Mouse (Mus musculus) ovary, adult 18-20 months (tissue): Measurements from ENCODE around the gene Map7d1.

Experiments
- DNase-seq: peaks from one replicate; pipeline ENCODE4 v3.0.0; 2022; ENCODE audit warnings: low spot score, mixed read lengths

Map7d1 gene

DNA sequence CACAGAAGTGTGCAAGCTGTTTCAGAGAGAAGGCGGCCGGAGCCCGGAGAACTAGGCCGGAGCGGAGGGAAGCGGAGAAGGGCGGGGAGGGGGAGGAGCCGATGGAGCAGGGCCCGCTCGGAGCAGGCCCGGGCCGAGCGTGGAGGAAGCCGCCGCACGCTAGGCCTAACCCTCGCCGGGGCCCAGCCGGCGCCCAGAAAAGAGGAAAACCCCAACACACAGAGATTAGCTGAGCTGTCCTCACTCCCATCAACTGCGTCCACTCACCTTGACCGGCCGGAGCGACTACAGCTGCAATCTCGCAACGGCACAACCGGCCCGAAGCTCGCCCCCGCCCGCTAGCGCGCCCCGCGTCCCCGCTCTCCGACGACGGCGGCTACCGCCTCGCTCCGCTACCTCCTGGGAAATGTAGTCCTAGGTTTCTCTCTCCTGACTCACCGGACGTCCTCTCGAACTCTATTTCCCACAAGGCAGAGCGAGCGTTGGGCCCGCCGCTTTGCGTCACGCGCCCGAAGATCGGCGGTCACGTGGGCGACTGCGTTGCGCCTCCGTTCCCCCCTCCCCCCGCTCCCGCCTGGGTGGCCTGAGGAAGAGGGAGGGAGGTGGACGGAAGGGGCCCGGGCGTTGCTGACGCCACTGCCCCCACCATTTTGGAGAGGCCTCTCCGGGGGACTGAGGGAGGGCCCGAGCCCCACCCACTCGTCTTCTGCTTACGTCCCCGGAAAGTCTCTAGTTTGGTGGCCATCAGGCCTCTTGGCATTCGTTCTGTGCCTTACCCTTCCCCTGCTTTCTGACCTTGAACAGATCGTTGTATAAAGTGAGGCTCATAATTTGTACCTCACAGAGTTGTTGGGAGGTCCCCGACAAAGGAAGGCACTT lies 53.6 kb downstream of the Map7d1 start, which contains the start of gene Thrap3:
TSS of gene Thrap3 (minus strand) at position 458 of the 879 bp plus-strand sequence.
- DNase-seq = peak; percentile 99

DNA sequence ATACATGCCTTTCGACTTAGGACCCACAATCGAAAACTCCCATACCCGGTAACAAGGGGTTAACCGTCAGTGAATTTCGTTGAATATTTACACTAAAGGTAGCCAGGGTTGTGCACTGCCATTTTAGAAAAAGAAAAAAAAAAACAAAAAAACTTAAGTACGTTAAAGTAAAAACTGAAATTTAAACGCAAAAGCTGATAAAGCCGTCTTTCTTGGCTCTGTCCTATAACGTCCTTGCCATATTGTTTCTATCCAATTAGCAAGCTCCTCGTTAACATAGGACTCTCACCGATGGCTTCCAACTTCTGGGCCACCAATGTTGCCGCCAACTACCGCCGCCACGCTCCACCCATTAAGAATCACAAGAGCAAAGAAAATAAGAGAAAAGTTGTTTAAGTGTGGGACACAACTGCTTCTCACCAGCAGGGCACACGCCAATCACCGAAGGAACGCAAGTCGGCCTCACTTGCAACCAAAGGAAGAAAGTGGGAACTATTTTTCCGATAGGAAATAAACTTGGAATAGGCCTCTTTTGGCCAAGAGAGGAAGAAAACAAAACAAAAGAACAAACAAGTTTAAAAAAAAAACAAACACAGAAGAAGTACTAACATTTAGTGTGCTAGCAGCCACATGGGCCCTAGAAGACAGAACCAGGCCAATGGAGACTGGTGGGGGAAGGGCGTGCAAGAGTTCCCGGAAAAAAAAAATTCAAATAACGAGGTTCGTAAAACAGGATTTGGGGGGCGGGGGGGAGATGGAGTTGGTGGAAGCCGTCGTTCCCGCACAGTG lies 54.4 kb downstream of the Map7d1 start:
- no peak for DNase-seq

DNA sequence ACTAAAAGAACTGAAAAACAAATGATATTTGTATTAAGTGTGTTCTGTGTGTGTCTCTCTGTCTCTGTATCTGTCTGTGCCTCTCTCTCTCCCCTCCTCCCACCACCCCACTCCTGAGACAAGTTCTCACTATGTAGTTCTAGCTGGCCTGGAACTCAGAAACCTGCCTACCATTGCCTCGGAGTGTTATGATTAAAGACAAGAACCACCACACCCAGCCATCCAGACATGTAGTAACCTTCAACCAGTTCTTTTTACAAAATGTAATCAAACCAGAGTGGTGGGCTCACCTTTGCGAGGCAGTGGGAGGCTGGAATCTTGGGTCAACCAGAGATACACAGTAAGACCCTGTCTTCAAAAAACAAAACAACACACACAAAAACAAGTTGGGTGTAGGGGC lies 55.5 kb downstream of the Map7d1 start:
- no peak for DNase-seq

DNA sequence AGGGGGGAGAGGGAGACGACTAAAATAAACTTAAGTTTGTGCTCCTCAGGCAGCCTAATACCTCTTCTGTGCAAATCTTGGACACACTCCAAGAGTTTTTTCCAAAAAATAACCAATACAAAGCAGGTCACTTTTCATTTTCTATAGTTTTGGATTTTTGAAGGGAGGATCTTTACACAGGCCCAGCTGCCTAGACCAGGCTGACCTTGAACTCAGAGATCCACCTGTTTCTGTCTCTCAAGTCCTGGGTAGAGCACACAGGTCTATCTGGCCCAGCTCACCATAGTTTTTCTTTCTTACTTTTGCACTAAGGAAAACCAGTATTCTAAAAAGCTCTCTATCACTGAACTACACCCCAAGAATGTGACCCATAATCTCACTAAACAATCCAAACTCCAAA lies 56.1 kb downstream of the Map7d1 start:
- DNase-seq = no peak

DNA sequence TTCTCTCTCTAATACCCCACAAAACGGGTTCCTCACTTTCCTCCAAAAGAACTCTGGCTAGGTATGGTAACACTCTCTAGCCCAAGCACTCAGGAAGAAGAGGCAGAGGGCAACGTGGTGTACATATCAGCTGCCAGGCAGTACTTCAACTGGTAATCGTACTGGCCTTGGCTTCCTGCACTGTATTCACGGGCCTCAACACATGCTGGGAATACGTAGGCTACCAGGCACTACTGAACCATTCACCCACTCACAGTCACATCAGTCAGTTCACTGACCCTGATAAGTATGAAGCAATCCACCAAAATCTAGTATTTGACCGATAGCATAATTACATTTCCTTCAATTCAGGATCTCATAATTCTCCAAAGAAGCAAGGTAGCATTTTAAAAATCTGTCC lies 56.6 kb downstream of the Map7d1 start:
- DNase-seq = no peak

DNA sequence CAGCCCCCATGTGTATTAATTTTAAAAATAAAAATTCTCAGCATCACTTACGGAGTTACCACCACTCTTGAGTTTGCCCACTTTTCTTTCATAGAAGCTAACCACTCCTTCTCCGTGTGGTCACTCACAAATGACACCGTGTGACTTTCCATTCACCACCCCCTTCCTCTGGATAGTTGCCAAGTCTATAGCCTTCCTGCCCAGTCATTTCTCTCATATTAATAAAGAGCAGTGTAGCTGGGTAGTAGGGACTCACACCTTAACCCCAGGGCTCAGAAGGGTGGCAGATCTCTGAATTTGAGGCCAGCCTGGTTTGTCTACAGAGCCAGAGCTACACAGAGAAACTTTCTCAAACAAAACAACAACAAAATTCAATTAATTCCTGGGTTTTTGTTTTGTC lies 58.7 kb downstream of the Map7d1 start:
- no peak for DNase-seq

DNA sequence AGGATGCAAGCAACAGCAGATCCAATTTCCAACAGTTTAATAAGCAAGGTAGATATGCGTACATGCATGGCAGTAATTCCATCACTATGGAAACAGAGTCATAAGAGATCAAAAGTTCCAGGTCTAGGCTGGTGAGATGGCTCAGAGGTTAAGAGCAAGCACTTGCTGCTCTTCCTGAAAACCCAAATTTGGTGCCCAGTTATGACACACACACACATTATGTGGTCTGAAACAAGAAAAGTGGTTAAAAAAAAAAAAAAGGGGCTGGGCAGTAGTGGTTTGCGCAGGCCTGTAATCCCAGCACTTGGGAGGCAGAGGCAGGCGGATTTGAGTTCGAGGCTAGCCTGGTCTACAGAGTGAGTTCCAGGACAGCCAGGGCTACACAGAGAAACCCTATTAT lies 61.2 kb downstream of the Map7d1 start:
- DNase-seq = no peak

DNA sequence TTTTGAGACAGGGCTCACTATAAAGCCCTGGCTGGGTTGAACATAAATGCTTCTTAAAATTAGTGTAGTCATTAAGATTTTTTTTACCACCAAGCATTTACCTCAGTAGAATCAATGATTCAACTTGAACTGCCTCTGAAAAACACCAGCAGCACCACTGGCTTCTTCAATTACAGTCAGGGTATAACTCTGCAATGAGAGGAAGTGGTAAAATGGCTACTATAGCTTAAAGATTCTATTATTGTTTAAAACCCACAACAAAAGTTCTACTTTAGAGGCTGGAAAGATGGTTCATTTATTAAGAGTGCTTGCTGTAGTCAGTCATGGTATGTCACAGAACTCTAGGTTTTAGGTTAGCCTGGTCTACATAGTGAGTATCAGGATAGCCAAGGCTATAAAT lies 61.9 kb downstream of the Map7d1 start:
- DNase-seq = no peak

DNA sequence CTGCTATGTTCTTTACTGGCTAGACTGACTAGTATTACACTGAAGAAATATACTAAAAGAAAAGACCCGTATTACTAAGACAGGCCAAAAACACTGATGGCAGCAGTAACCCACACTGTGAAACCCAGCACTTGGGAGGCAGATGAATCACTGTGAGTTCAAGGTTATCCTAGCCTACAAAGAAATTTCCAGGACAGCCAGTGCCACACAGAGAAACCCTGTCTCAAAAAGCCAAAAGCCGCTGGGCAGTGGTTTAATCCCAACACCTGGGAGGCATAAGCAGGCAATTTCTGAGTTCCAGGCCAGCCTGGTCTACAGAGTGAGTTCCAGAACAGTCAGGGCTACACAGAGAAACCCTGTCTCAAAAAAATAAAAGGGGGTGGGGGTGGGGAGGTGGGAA lies 65.5 kb downstream of the Map7d1 start:
- DNase-seq = no peak

DNA sequence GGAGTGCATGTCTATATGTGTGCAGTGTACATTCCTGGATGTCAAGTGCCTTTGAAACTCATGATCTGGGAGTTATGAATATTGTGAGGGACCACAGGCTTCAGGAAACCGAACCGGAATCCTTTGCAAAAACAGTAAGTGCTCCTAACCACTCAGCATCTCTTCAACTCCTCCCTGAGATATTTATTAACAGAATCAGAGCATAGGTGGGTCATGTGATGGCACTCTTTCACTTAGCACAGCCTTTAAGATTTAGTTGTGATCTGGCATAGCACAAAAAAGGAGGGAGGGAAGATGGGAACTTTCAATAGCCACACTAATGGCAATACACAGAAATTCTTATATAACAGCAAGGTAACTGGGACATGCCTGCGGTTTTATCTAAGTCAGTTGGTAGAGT lies 69.0 kb downstream of the Map7d1 start:
- no peak for DNase-seq

DNA sequence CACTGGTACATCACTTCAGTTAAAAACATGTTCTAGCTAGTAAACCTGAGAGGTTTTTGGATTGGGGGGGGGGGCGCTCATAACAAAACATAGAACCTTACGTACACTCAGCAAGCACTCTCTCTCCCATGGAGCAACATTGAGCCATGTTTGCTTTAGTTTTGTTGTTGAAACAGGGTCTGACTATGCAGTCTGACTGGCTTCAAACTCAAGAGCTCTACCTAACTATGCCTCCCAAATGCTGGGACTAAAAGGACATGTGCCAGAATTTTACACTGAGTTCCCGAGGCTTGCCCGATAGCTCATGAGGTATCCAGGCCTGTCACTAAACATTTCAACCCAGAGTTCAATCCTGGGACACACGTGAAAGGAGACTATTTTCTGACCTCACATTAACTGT lies 73.1 kb downstream of the Map7d1 start:
- no peak for DNase-seq
